Mouse (Mus musculus) kidney, postnatal 14 days (tissue): ENCODE results near the gene Dcun1d4.

Experiments used
- DNase-seq: peaks from one replicate; pipeline ENCODE4 v3.0.0; 2022; ENCODE audit warnings: mixed read lengths

Dcun1d4 gene

GRCm38 (mm10) chr5:73601361-73601763 is 120.6 kb downstream of the Dcun1d4 start:
- no peak for DNase-seq

- DNase-seq: no peak
These were observed 122.1 kb downstream of the Dcun1d4 start for GRCm38 (mm10) chr5:73602865-73603264.

GRCm38 (mm10) chr5:73604542-73604941 is 123.7 kb downstream of the Dcun1d4 start:
- DNase-seq: no peak

GRCm38 (mm10) chr5:73604964-73605363 is 124.2 kb downstream of the Dcun1d4 start:
- DNase-seq: no peak
